Mouse (Mus musculus): ENCODE measurements at regions not wholly inside any gene's neighbourhood (a gene's known extent, or its start where the extent isn't known, plus 50 kb on each side); places are given as distances from the start of the nearest gene placed in this dataset.

- Histone ChIP-seq H3K36me3 (no peaks in the 10 kb centered on the region), H3K4me1 (no peaks in the 10 kb centered on the region), H3K9ac (no peak overlapping the region), H3K27me3 (no peaks in the 10 kb centered on the region), H3K4me2 (replicated peaks) (no peak overlapping the region), H3K4me3 (no peak overlapping the region), H3K9me3 (replicated peaks) (no peaks in the 10 kb centered on the region), H3K27ac (no peak overlapping the region)
- no peak for ATAC-seq (ENCODE audit: low FRiP score)
Measured at GRCm38 (mm10) chr15:61355344-61355743, 432.5 kb upstream of the A1bg start.

GRCm38 (mm10) chr15:61351729-61352342 lies 429.0 kb upstream of the A1bg start:
- Histone ChIP-seq H3K4me1 (no peaks in the 10 kb centered on the region), H3K9ac (no peak overlapping the region), H3K9me3 (replicated peaks) (no peaks in the 10 kb centered on the region), H3K4me2 (replicated peaks) (no peak overlapping the region), H3K36me3 (no peaks in the 10 kb centered on the region), H3K27me3 (no peaks in the 10 kb centered on the region), H3K4me3 (no peak overlapping the region), H3K27ac (no peak overlapping the region)
- no peak for ATAC-seq (ENCODE audit: low FRiP score)
- WGBS, result 65% methylated on average over 5 of the region's 5 CpGs

- WGBS, result 64% methylated on average over 4 of the region's 4 CpGs
- Histone ChIP-seq H3K4me3 (no peak overlapping the region), H3K9me3 (replicated peaks) (no peaks in the 10 kb centered on the region), H3K27me3 (no peaks in the 10 kb centered on the region), H3K4me1 (no peaks in the 10 kb centered on the region), H3K36me3 (no peaks in the 10 kb centered on the region), H3K4me2 (replicated peaks) (no peak overlapping the region), H3K9ac (no peak overlapping the region), H3K27ac (no peak overlapping the region)
- ATAC-seq (ENCODE audit: low FRiP score), result no peak
Measured at GRCm38 (mm10) chr15:61345101-61345500, 422.3 kb upstream of the A1bg start.

- Histone ChIP-seq H3K4me3 (no peak overlapping the region), H3K36me3 (no peaks in the 10 kb centered on the region), H3K27me3 (no peaks in the 10 kb centered on the region), H3K9ac (no peak overlapping the region), H3K27ac (no peak overlapping the region), H3K4me2 (replicated peaks) (no peak overlapping the region), H3K4me1 (no peaks in the 10 kb centered on the region), H3K9me3 (replicated peaks) (no peaks in the 10 kb centered on the region)
- 90% methylated on average over 1 of the region's 1 CpGs for whole genome bisulfite sequencing
- no peak for ATAC-seq (ENCODE audit: low FRiP score)
Measured at GRCm38 (mm10) chr15:61342618-61343017, 419.8 kb upstream of the A1bg start.

- no peak overlapping the region for H3K9ac ChIP-seq
- no peaks in the 10 kb centered on the region for H3K36me3 ChIP-seq
- no peak for ATAC-seq (ENCODE audit: low FRiP score)
- no peaks in the 10 kb centered on the region for H3K9me3 ChIP-seq (replicated peaks)
- no peak overlapping the region for H3K27ac ChIP-seq
- no peak overlapping the region for H3K4me3 ChIP-seq
- 83% methylated on average over 2 of the region's 2 CpGs for WGBS
- H3K4me1 ChIP-seq, result no peaks in the 10 kb centered on the region
- no peak overlapping the region for H3K4me2 ChIP-seq (replicated peaks)
- H3K27me3 ChIP-seq, result no peaks in the 10 kb centered on the region
Measured at GRCm38 (mm10) chr15:61327925-61328324, 405.1 kb upstream of the A1bg start.

- Histone ChIP-seq H3K36me3 (no peaks in the 10 kb centered on the region), H3K27ac (no peak overlapping the region)
- WGBS, result 91% methylated on average over 7 of the region's 7 CpGs
Measured at GRCm38 (mm10) chr15:61322243-61322642, 399.4 kb upstream of the A1bg start.

GRCm38 (mm10) chr15:61309452-61310165 lies 386.8 kb upstream of the A1bg start:
- Histone ChIP-seq H3K27ac (no peak overlapping the region), H3K9ac (no peak overlapping the region), H3K36me3 (no peaks in the 10 kb centered on the region), H3K9me3 (replicated peaks) (no peaks in the 10 kb centered on the region), H3K27me3 (no peaks in the 10 kb centered on the region), H3K4me1 (no peaks in the 10 kb centered on the region), H3K4me2 (replicated peaks) (no peak overlapping the region), H3K4me3 (no peak overlapping the region)
- 79% methylated on average over 6 of the region's 6 CpGs for WGBS
- no peak for ATAC-seq (ENCODE audit: low FRiP score)

More at GRCm38 (mm10) chr15:61322243-61322642, 399.4 kb upstream of the A1bg start:
- no peaks in the 10 kb centered on the region for H3K4me1 ChIP-seq
- no peaks in the 10 kb centered on the region for H3K9me3 ChIP-seq (replicated peaks)
- H3K4me3 ChIP-seq, result no peak overlapping the region
- no peak overlapping the region for H3K4me2 ChIP-seq (replicated peaks)
- H3K27me3 ChIP-seq, result no peaks in the 10 kb centered on the region
- no peak overlapping the region for H3K9ac ChIP-seq
- no peak for ATAC-seq (ENCODE audit: low FRiP score)

- no peaks in the 10 kb centered on the region for H3K27me3 ChIP-seq
- no peak for ATAC-seq (ENCODE audit: low FRiP score)
- H3K27ac ChIP-seq, result no peak overlapping the region
- H3K36me3 ChIP-seq, result no peaks in the 10 kb centered on the region
- no peak overlapping the region for H3K4me2 ChIP-seq (replicated peaks)
- no peaks in the 10 kb centered on the region for H3K9me3 ChIP-seq (replicated peaks)
- H3K9ac ChIP-seq, result no peak overlapping the region
- no peaks in the 10 kb centered on the region for H3K4me1 ChIP-seq
- WGBS, result 85% methylated on average over 4 of the region's 4 CpGs
- no peak overlapping the region for H3K4me3 ChIP-seq
Measured at GRCm38 (mm10) chr15:61308936-61309335, 386.1 kb upstream of the A1bg start.

- no peak overlapping the region for H3K4me2 ChIP-seq (replicated peaks)
- no peak overlapping the region for H3K9ac ChIP-seq
- H3K4me1 ChIP-seq, result no peaks in the 10 kb centered on the region
- no peaks in the 10 kb centered on the region for H3K9me3 ChIP-seq (replicated peaks)
- no peaks in the 10 kb centered on the region for H3K27me3 ChIP-seq
- 63% methylated on average over 3 of the region's 3 CpGs for WGBS
- no peak overlapping the region for H3K4me3 ChIP-seq
- H3K27ac ChIP-seq, result no peak overlapping the region
- no peak for ATAC-seq (ENCODE audit: low FRiP score)
- no peaks in the 10 kb centered on the region for H3K36me3 ChIP-seq
Measured at GRCm38 (mm10) chr15:61304546-61304945, 381.7 kb upstream of the A1bg start.

GRCm38 (mm10) chr15:61299796-61300195 lies 377.0 kb upstream of the A1bg start:
- H3K27ac ChIP-seq, result no peak overlapping the region
- ATAC-seq (ENCODE audit: low FRiP score), result no peak
- no peak overlapping the region for H3K9ac ChIP-seq
- no peaks in the 10 kb centered on the region for H3K9me3 ChIP-seq (replicated peaks)
- no peak overlapping the region for H3K4me2 ChIP-seq (replicated peaks)
- no peaks in the 10 kb centered on the region for H3K4me1 ChIP-seq
- H3K4me3 ChIP-seq, result no peak overlapping the region
- no peaks in the 10 kb centered on the region for H3K27me3 ChIP-seq
- H3K36me3 ChIP-seq, result no peaks in the 10 kb centered on the region
- 91% methylated on average over 6 of the region's 6 CpGs for WGBS

- no peaks in the 10 kb centered on the region for H3K4me1 ChIP-seq
- no peaks in the 10 kb centered on the region for H3K27me3 ChIP-seq
- H3K4me2 ChIP-seq (replicated peaks), result no peak overlapping the region
- H3K9ac ChIP-seq, result no peak overlapping the region
- H3K4me3 ChIP-seq, result no peak overlapping the region
- H3K27ac ChIP-seq, result no peak overlapping the region
- WGBS, result 81% methylated on average over 5 of the region's 5 CpGs
- H3K9me3 ChIP-seq (replicated peaks), result no peaks in the 10 kb centered on the region
- ATAC-seq (ENCODE audit: low FRiP score), result no peak
- H3K36me3 ChIP-seq, result no peaks in the 10 kb centered on the region
Measured at GRCm38 (mm10) chr15:61297447-61298208, 374.8 kb upstream of the A1bg start.

GRCm38 (mm10) chr15:61294616-61295015 lies 371.8 kb upstream of the A1bg start:
- no peaks in the 10 kb centered on the region for H3K27me3 ChIP-seq
- no peaks in the 10 kb centered on the region for H3K4me1 ChIP-seq
- no peak overlapping the region for H3K27ac ChIP-seq
- no peaks in the 10 kb centered on the region for H3K9me3 ChIP-seq (replicated peaks)
- no peak overlapping the region for H3K4me3 ChIP-seq
- no peak overlapping the region for H3K4me2 ChIP-seq (replicated peaks)
- H3K9ac ChIP-seq, result no peak overlapping the region
- no peak for ATAC-seq (ENCODE audit: low FRiP score)
- no peaks in the 10 kb centered on the region for H3K36me3 ChIP-seq
- WGBS, result 82% methylated on average over 2 of the region's 2 CpGs
